Mouse (Mus musculus) heart, adult 2 months (tissue): Measurements from ENCODE around the gene Lrrc61.

ENCODE experiments used
- CTCF ChIP-seq: fragments of 200-600 bp; IDR thresholded peaks from 2 replicates; pipeline ENCODE4 v1.8.1; 2022; ENCODE audit warnings: antibody characterized with exemption, mild to moderate bottlenecking, moderate library complexity
- POLR2A ChIP-seq: fragments of 200-500 bp; IDR thresholded peaks from 2 replicates; pipeline ENCODE4 v1.6.1; 2011; ENCODE audit warnings: mild to moderate bottlenecking, low read depth, low read length, control low read depth; ENCODE audit not compliant: insufficient read depth

DNA sequence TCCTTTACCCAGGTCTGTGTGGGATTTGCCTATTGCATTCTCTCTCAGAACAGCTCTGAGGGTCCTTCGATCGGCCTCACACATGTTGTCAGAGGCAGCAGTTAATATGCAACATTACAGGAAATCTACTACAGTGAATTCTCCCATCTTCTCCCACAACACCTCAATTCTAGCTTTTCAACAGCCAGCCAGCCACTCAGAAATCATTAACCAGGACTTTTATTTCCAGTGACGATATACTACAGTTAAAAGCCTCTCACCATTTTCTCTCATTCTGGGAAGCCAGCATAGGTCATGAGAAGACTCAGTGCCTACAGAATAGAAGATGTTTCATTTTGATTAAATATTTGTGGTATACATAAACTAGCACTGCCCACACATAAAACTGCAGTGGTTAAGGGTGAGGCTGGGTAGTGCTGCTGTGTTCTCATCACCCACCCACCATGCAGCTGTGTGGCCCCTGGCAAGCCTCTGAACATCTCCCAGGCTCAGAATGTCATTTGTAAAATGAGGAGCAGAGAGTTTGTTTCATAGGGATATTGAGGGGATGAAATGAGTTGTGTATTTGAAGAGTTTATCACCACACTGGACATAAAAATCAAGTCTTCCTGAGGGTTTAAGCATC lies 36.7 kb downstream of the Lrrc61 start:
- TF ChIP-seq POLR2A (no peak), CTCF (no peak)
